ENCODE assay signal across 9 mouse cellular contexts in the genomic region with DNA sequence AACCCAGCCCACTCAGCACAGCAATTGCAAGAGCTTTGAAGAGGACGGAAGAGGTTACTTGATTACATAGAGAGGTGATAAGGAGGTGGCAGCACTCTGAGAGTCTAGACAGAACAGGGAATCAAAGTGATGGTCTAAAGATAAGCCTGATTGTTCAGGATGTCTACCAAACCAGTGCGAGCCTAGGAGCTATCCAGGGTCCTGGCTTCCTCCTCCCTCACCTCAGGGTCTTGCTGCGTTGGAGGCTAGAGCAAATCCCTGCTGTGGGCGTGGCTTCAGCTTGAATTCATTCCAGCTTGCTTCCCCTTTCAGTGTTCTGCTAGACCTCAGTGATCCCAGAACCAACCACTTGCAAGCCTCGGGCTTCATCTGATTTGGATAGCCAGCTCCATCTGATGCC.
DNase-seq lines count a peak whose midpoint lies in the region; ATAC-seq lines count a peak whose summit lies in the region.
"Had no signal": no experiment of that assay in that cellular context is flagged by ENCODE, and none has a peak within 500 bp of the region (broad histone marks: within the 10 kb centered on the region; RNA-seq: fewer than 3 reads in every experiment).

No protein-coding gene starts in this region.

- H3K4me1 ChIP-seq in heart, embryonic 12.5 days (replicated peaks), result no peaks in the 10 kb centered on the region
- H3K4me1 ChIP-seq in limb, embryonic 10.5 days, result no peaks in the 10 kb centered on the region
- H3K4me1 ChIP-seq: liver, embryonic 15.5 days had no signal

- H3K9me3 ChIP-seq in heart, embryonic 12.5 days (replicated peaks), result no peaks in the 10 kb centered on the region
- no peaks in the 10 kb centered on the region for H3K9me3 ChIP-seq in limb, embryonic 10.5 days (replicated peaks)
- H3K9me3 ChIP-seq: liver, embryonic 15.5 days had no signal

- no peaks in the 10 kb centered on the region for H3K36me3 ChIP-seq in heart, embryonic 12.5 days
- H3K36me3 ChIP-seq in limb, embryonic 10.5 days, result no peaks in the 10 kb centered on the region
- H3K36me3 ChIP-seq: liver, embryonic 15.5 days had no signal

- peak; percentile 25 for DNase-seq in heart, postnatal 4 days
- peak; percentile 52 for DNase-seq in 3T3-L1 (ENCODE audit: low read depth, low spot score)
- DNase-seq in R1 (ENCODE audit: low read depth, low spot score), result peak; percentile 89
- DNase-seq in limb, embryonic 10.5 days (ENCODE audit: low spot score), result peak; percentile 83
- peak; percentile 19 for DNase-seq in spleen, postnatal 36 days (ENCODE audit: low spot score in 2 of 2)
- no peak for DNase-seq in adipocyte (ENCODE audit: low spot score)
- no peak for DNase-seq in heart, postnatal 25 days (ENCODE audit: low spot score)

- no peak overlapping the region for H3K27ac ChIP-seq in heart, embryonic 12.5 days (ENCODE audit: poor library complexity, severe bottlenecking)
- no peak overlapping the region for H3K27ac ChIP-seq in limb, embryonic 10.5 days
- H3K27ac ChIP-seq: liver, embryonic 15.5 days had no signal

- 4% methylated on average over 5 of the region's 5 CpGs for WGBS in heart, embryonic 12.5 days
- 2% methylated on average over 5 of the region's 5 CpGs for WGBS in limb, embryonic 10.5 days

- ATAC-seq in heart, embryonic 12.5 days (ENCODE audit: insufficient number of reproducible peaks, low FRiP score), result no peak

- no peaks in the 10 kb centered on the region for H3K27me3 ChIP-seq in heart, embryonic 12.5 days (replicated peaks)
- no peaks in the 10 kb centered on the region for H3K27me3 ChIP-seq in limb, embryonic 10.5 days (ENCODE audit: low read depth, poor library complexity, severe bottlenecking)
- H3K27me3 ChIP-seq: liver, embryonic 15.5 days had no signal

- H3K4me2 ChIP-seq in heart, embryonic 12.5 days, result no peak overlapping the region
- H3K4me2 ChIP-seq: liver, embryonic 15.5 days had no signal

- intact Hi-C loops in heart, postnatal 25 days (cut with DNase I), result no loop called here

- H3K9ac ChIP-seq in heart, embryonic 12.5 days, result no peak overlapping the region
- H3K9ac ChIP-seq: liver, embryonic 15.5 days had no signal

- no peak overlapping the region for H3K4me3 ChIP-seq in heart, embryonic 12.5 days
- H3K4me3 ChIP-seq in limb, embryonic 10.5 days, result no peak overlapping the region
- H3K4me3 ChIP-seq: liver, embryonic 15.5 days had no signal

Comparison
In these comparisons a context has a peak if more than half of its experiments do, and no peak if none do; other contexts are left out.
1. DNase-seq: peak in heart, postnatal 4 days (single experiment), 3T3-L1 (single experiment), R1 (single experiment), limb, embryonic 10.5 days (single experiment) and spleen, postnatal 36 days (2 of 2); none in adipocyte (single experiment) and heart, postnatal 25 days (single experiment).